Mouse (Mus musculus) limb, embryonic 14.5 days (tissue): Measurements from ENCODE around the gene Nrap. TPM values are rescaled to one million over a fixed set of nuclear protein-coding genes. Genes with fewer than 3 reads are reported as not detected.
"Not testable (repeated sequence)": the region's sequence is repeated elsewhere in the genome, so short reads cannot be mapped to it uniquely, and the experiment has no call there.

Experiments used
- ATAC-seq: fragments of 200-750 bp; cut with Nextera tagmentation; 2 replicates; pipeline ENCODE4 v1.8.0; 2017; ENCODE audit warnings: low read depth, moderate number of reproducible peaks, moderate TSS enrichment; ENCODE audit not compliant: low FRiP score
- DNase-seq: peaks from one replicate; pipeline ENCODE4 v3.0.0-alpha.2; 2015; ENCODE audit warnings: low spot score
- H3K27ac ChIP-seq: fragments of 300-500 bp; sonication (generic); replicated peaks from 2 replicates; pipeline ENCODE4 v1.5.1; 2014; ENCODE audit warnings: low read depth, mild to moderate bottlenecking, low read length, moderate library complexity, mixed read lengths
- H3K27me3 ChIP-seq: fragments of 300-500 bp; sonication (generic); 2 replicates; pipeline ENCODE4 v1.6.1; 2014; ENCODE audit warnings: low read length, mixed read lengths; ENCODE audit not compliant: control insufficient read depth, insufficient read depth
- H3K36me3 ChIP-seq: fragments of 300-500 bp; sonication (generic); 2 replicates; pipeline ENCODE4 v1.6.1; 2014; ENCODE audit warnings: mild to moderate bottlenecking, low read length, moderate library complexity, mixed read lengths; ENCODE audit not compliant: control insufficient read depth, insufficient read depth
- H3K4me1 ChIP-seq: fragments of 300-500 bp; sonication (generic); 2 replicates; pipeline ENCODE4 v1.6.1; 2014; ENCODE audit warnings: antibody characterized with exemption, low read length, mixed read lengths; ENCODE audit not compliant: control insufficient read depth, insufficient read depth
- H3K4me2 ChIP-seq: fragments of 300-500 bp; sonication (generic); replicated peaks from 2 replicates; pipeline ENCODE4 v1.6.1; 2014; ENCODE audit warnings: low read depth, mild to moderate bottlenecking, low read length, moderate library complexity; ENCODE audit not compliant: severe bottlenecking
- H3K4me3 ChIP-seq: fragments of 300-500 bp; sonication (generic); replicated peaks from 2 replicates; pipeline ENCODE4 v1.5.1; 2014; ENCODE audit warnings: low read length
- H3K9ac ChIP-seq: fragments of 300-500 bp; sonication (generic); 2 replicates; pipeline ENCODE4 v1.6.1; 2014; ENCODE audit warnings: mild to moderate bottlenecking, low read depth, low read length, moderate library complexity; ENCODE audit not compliant: severe bottlenecking
- H3K9me3 ChIP-seq: fragments of 300-500 bp; sonication (generic); 2 replicates; pipeline ENCODE4 v1.6.1; 2016; ENCODE audit warnings: low read length; ENCODE audit not compliant: control insufficient read depth
- POLR2A ChIP-seq: fragments of 200-500 bp; IDR thresholded peaks from 2 replicates; pipeline ENCODE4 v1.8.0; 2012; ENCODE audit warnings: inconsistent platforms, mild to moderate bottlenecking, moderate library complexity, borderline replicate concordance; ENCODE audit not compliant: insufficient read depth, insufficient read length; ENCODE audit errors: extremely low read depth
- WGBS: fragments of 180-500 bp; shearing (Covaris S2); extraction: QIAGEN DNeasy Blood & Tissue Kit; methylation state at CpG from one replicate; pipeline ENCODE4 v1.1.7; 2014; 5-methylcytosine and 5-hydroxymethylcytosine counted together
- polyA plus RNA-seq, 2 experiments: library from polyadenylated mRNA; depleted of rRNA in 1 of 2; stranded (reverse) in 1 of 2; unstranded in 1 of 2; fragments of >200 nt; fragmentation: Nextera tagmentation in 1 of 2; extraction: Ambion mirVana in 1 of 2; gene quantifications; 2 replicates each; pipeline versions ENCODE4 v1.2.1 to v1.2.3; 2012 to 2014

Gene Nrap
- polyA plus RNA-seq, 2 experiments: 2.1 to 2.8 TPM

GRCm38 (mm10) chr19:56366168-56366567 is 23.7 kb downstream of the Nrap start:
- Histone ChIP-seq H3K36me3 (no peaks in the 10 kb centered on the region), H3K4me2 (no peak overlapping the region), H3K9ac (no peak overlapping the region), H3K27ac (no peak overlapping the region), H3K4me1 (no peaks in the 10 kb centered on the region), H3K27me3 (no peaks in the 10 kb centered on the region), H3K9me3 (no peaks in the 10 kb centered on the region), H3K4me3 (no peak overlapping the region)
- 88% methylated on average over 11 of the region's 11 CpGs for WGBS
- ATAC-seq (no peak), DNase-seq (no peak)
- TF ChIP-seq POLR2A: no peak

GRCm38 (mm10) chr19:56364563-56364962 is 25.3 kb downstream of the Nrap start:
- 48% methylated on average over 8 of the region's 8 CpGs for WGBS
- H3K4me2 ChIP-seq: no peak overlapping the region
- H3K4me3 ChIP-seq: no peak overlapping the region
- H3K36me3 ChIP-seq: no peaks in the 10 kb centered on the region
- no peak overlapping the region for H3K27ac ChIP-seq
- H3K27me3 ChIP-seq: no peaks in the 10 kb centered on the region
- no peak for TF ChIP-seq POLR2A
- ATAC-seq: no peak
- DNase-seq: no peak
- H3K4me1 ChIP-seq: no peaks in the 10 kb centered on the region
- H3K9me3 ChIP-seq: no peaks in the 10 kb centered on the region
- H3K9ac ChIP-seq: no peak overlapping the region

- DNase-seq: no peak
- no peak overlapping the region for H3K9ac ChIP-seq
- H3K27me3 ChIP-seq: no peaks in the 10 kb centered on the region
- ATAC-seq: no peak
- H3K36me3 ChIP-seq: no peaks in the 10 kb centered on the region
- H3K9me3 ChIP-seq: no peaks in the 10 kb centered on the region
- H3K4me1 ChIP-seq: no peaks in the 10 kb centered on the region
- no peak overlapping the region for H3K4me2 ChIP-seq
- H3K27ac ChIP-seq: no peak overlapping the region
- TF ChIP-seq POLR2A: no peak
- WGBS: 49% methylated on average over 15 of the region's 15 CpGs
- no peak overlapping the region for H3K4me3 ChIP-seq
Observed at GRCm38 (mm10) chr19:56363721-56364460, 25.9 kb downstream of the Nrap start.

GRCm38 (mm10) chr19:56358890-56359289 is 30.9 kb downstream of the Nrap start:
- TF ChIP-seq POLR2A: no peak
- H3K9me3 ChIP-seq: no peaks in the 10 kb centered on the region
- H3K4me3 ChIP-seq: no peak overlapping the region
- no peak overlapping the region for H3K27ac ChIP-seq
- 75% methylated on average over 2 of the region's 2 CpGs for WGBS
- H3K4me1 ChIP-seq: no peaks in the 10 kb centered on the region
- H3K9ac ChIP-seq: no peak overlapping the region
- DNase-seq: no peak
- no peaks in the 10 kb centered on the region for H3K27me3 ChIP-seq
- no peaks in the 10 kb centered on the region for H3K36me3 ChIP-seq
- H3K4me2 ChIP-seq: no peak overlapping the region
- no peak for ATAC-seq

- H3K27me3 ChIP-seq, H3K27ac ChIP-seq, H3K4me3 ChIP-seq, H3K4me2 ChIP-seq, H3K4me1 ChIP-seq, H3K9ac ChIP-seq, ATAC-seq, H3K36me3 ChIP-seq, H3K9me3 ChIP-seq, DNase-seq: not testable (repeated sequence)
- WGBS: 63% methylated on average over 2 of the region's 2 CpGs
Observed at GRCm38 (mm10) chr19:56357374-56357708, 32.5 kb downstream of the Nrap start.
